Mouse (Mus musculus) testis, adult 2 months (tissue): ENCODE measurements at regions not wholly inside any gene's neighbourhood (a gene's known extent, or its start where the extent isn't known, plus 50 kb on each side); places are given as distances from the start of the nearest gene placed in this dataset.

Source experiments
- CTCF ChIP-seq: fragments of 200-500 bp; IDR thresholded peaks from 2 replicates; pipeline ENCODE4 v1.5.1; 2012; ENCODE audit warnings: low read depth, mild to moderate bottlenecking, inconsistent platforms, low read length, moderate library complexity; ENCODE audit not compliant: control insufficient read depth, insufficient read depth, insufficient replicate concordance
- POLR2A ChIP-seq: fragments of 200-500 bp; IDR thresholded peaks from 2 replicates; pipeline ENCODE4 v1.6.1; 2012; ENCODE audit warnings: low read depth, mild to moderate bottlenecking, inconsistent platforms, low read length, moderate library complexity; ENCODE audit not compliant: control insufficient read depth

DNA sequence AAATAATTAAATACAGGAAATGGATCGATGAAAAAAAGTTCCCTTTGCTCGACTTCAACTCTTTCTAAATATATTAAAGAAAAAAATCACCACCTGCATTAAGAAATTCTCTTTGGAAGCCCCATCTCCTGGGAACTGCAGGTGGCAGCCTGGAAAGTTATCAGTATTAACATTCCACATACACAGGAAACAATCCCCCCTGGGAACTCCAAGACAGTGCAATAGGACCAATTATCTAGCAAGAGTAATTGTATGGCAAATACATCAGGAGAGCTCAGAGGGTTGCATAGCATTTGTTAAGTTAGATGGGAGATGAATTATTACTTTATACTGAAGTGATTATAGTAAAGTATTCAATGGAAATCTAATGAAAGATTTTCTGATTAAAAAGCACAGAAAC, 487.3 kb downstream of the Ttll7 start:
- TF ChIP-seq CTCF (no peak), POLR2A (no peak)
